Mouse (Mus musculus) megakaryocyte-erythroid progenitor cell, adult 5-6 weeks (primary cell): ENCODE data around the gene Ltk. TPM values are rescaled to one million over a fixed set of nuclear protein-coding genes. Genes with fewer than 3 reads are reported as not detected.

Source experiments
- ATAC-seq: replicated peaks from 2 replicates; pipeline ENCODE4 v1.8.0; 2016; ENCODE audit warnings: mild to moderate bottlenecking, inconsistent platforms; ENCODE audit not compliant: severe bottlenecking, poor library complexity, low FRiP score, low TSS enrichment
- total RNA-seq, 2 experiments: library from RNA; stranded (forward) in 1 of 2; stranded (reverse) in 1 of 2; fragments of 200-1000, 215-1000 nt in 1 of 2; fragments of >200 nt in 1 of 2; fragmentation: Nextera tagmentation in 1 of 2; gene quantifications; 2 replicates each; pipeline ENCODE4 v1.2.3; 2014 to 2017

Gene Ltk
- total RNA-seq, 2 experiments from 2014 or later, result not detected

DNA sequence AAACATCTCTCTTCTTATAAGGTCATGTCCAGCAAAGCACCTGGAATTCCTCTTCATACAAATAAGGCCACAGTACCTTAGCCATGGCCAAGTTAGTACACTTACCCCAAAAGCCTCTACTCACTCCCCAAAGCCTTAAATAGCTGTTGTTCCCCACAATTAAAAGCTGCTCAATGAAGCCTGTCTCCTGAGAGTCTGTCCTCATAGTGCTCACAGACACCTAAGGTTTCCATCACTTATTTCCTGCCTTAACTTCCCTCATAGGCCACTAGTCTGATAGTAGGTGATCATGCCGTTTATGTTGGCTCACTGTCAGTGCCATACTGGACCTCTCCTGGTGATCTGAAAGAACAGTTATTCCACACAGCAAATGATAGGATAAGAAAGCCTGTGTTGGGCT is 2.0 kb upstream of the Ltk start:
- ATAC-seq, result no peak

DNA sequence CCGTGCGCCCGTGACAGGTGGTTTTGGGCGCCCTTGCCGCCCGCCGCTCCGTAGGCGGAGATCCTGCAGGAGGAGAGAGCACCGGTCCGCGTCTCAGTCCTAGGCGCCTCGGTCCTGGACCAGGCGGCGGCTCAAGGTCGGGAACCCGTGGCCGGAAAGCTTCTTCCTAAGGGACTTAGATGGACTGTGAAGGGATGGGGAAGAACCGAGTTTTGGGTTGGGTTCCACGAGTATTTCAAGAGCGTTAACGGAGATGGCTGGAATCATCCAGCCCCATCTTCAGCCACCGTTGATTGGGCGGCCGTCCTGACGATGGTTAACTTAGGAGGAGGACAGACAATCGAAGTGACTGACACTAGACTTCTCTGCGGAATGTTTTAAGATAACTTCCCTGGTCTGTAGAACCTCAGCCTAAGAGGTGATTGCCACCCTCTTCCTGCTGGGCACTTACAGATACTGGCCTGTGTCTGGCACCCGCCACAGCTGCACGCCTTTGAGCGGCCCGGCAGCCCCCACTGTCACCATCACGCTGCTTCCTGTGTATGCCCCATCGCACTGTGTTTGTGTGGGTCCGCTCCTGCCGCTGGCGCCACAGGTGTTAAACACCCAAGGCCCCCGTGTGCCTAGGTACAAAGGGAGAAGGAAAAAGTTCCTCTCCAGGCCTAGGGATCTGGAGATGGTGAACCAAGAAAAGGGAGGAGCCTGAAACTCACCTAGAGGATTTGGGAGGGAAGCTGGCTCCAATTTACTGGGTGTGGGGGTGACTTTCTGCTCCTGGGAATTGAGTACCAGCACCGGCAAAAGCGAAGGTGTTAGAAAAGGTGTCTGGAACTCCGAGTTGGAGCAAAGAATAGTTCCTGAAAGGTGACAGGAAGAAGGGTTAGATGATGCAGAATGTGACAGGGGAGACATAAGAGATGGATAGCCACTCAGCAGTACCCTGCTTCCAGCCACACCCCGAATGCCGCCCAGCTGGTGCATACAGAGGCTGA is 1.1 kb downstream of the Ltk start:
- ATAC-seq, result peak; percentile 43

DNA sequence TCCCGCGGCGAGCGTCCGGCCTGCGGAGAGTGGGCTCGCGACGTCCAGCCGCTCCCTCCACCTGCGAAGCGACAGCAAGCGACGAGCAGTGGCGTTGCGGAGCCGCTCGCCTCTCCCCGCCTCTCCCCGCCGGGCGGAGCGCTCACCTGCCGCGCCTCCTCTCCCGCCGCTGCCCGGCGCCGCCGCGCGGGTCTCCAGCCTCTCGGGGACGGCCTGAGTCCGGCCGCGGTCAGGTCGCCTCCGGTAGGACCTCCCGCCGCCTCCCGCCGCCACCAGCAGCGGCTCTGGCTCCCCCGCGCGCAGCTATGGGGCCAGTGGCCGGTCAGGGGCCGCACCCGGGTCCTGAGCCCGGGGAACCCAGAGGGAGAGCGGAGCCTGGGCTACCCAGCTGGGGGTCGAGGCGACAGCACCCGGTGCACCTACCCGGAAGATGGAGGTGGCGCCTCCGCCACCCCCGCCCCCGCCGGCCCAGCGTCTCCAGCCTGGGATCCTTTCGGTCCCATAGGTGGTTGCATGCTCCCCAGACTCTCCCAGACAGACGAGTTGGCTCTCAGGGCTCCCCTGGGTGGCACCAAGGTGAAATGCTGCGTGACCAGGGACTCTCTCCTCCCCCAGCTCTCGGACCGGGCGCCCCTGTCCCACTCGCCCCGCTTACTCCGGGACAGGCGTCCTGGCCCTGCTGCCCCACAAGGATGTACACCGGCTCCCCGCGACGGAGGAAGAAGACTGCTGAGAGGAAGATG is 2.0 kb downstream of the Ltk start:
- 0 out of 2 replicates have a peak, but pooled peaks have one; percentile 33 for ATAC-seq

DNA sequence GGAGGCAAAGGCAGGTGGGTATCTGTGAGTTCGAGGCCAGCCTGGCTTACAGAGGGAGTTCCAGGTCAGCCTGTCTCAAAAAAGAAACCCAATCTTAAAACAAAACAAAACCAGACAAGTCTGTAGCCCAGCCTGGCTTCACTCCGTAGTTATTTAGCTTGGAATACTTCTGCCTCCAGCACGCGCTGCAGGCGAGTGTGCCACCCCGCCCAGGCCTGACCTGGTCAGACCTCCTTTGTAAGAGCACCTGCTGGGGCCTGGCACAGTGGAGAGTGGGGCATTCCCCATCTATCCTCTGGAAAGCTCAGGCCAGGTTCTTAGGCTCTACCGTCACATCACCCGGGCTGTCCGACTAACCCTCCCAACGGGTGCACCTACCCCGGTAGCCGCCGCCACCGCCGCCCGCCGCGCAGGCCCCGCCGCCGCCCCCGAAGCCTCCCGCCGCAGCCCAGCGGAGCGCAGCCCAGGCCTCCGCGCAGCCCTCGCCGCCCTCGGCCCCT is 2.6 kb downstream of the Ltk start:
- no peak for ATAC-seq

DNA sequence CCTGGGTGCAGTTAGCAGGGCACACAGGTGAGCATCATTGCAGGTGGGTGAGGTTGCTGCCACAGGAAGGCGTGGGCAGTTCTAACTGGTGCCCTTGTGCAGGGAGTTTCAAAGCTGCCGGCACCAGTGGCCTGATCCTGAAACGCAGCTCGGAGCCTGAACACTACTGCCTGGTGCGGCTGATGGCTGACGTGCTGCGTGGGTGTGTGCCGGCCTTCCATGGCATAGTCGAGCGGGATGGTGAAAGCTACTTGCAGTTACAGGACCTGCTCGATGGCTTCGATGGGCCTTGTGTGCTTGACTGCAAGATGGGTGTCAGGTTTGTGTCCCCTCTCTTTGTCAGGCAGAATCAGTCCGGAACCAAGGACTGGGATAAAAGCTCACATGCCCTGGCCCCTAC is 11.0 kb downstream of the Ltk start:
- ATAC-seq, result no peak

DNA sequence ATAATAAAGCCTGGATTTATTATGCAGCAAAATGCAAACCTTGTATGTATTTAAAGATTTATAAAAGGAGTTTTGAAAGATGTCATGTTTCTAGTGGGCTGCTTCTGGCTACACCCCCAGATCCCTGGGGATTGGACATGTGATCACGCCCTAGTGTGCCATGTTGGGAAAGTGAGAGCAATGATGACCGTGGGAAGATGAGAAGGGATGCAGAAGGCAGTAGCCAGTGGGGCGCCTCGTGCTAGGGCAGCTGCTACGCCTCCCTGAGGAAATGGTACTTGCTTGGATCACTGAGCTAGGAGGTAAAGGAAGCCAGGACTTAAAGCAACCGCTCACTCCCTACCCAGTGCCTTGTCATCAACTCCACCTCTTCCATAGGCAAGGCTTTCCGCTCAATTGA is 12.7 kb downstream of the Ltk start:
- no peak for ATAC-seq

- ATAC-seq, result 0 out of 2 replicates have a peak, but pooled peaks have one; percentile 38
Measured at GRCm38 (mm10) chr2:119745281-119745680, 14.9 kb downstream of the Ltk start.

- peak; percentile 58 for ATAC-seq
Measured at GRCm38 (mm10) chr2:119744163-119745111, 15.8 kb downstream of the Ltk start.

DNA sequence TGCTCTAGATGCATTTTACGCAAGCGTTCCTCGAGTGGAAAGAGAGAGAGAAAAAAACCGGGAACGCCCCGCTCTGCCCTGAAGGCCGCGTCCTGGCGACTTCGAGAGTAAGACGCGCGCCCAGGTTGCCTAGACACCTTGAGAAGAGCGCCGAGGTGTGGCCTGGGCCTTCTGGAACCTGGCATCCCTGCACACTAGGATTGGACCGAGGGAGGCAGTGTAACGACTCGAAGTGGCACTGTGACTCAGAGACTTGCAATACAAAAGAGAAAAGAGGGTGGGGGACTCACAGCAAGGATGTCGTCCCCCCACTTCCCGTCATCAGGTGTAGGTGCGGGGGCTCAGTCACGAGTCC is 16.4 kb downstream of the Ltk start:
- no peak for ATAC-seq

GRCm38 (mm10) chr2:119743176-119743807 is 16.9 kb downstream of the Ltk start:
- no peak for ATAC-seq

DNA sequence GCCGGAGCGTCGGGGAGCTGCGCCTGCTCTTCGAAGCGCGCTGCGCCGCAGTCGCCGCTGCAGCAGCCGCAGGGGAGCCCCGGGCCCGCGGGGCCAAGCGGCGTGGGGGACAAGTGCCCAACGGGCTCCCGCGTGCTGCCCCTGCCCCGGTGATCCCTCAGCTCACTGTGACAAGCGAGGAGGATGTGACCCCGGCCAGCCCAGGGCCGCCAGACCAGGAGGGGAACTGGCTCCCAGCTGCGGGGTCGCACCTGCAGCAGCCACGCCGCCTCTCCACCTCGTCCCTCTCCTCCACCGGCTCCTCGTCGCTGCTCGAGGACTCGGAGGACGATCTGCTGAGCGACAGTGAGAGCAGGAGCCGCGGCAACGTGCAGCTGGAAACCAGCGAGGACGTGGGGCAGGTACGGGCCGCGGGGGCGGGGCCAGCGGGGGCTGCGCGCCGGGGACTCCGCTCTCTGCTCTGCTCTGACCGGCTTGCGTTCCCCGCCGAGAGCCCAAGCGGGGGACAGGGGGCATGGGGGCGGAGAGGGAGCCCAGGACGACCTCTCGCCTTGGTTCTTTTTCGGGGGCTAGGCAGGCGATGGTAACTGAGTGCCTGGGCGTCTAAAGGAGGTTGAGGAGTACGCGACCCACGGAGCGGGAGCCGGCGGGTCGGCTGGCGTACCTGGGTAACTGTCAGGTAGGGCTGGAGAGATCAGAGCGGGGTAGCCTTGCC is 17.6 kb downstream of the Ltk start:
- no peak for ATAC-seq

DNA sequence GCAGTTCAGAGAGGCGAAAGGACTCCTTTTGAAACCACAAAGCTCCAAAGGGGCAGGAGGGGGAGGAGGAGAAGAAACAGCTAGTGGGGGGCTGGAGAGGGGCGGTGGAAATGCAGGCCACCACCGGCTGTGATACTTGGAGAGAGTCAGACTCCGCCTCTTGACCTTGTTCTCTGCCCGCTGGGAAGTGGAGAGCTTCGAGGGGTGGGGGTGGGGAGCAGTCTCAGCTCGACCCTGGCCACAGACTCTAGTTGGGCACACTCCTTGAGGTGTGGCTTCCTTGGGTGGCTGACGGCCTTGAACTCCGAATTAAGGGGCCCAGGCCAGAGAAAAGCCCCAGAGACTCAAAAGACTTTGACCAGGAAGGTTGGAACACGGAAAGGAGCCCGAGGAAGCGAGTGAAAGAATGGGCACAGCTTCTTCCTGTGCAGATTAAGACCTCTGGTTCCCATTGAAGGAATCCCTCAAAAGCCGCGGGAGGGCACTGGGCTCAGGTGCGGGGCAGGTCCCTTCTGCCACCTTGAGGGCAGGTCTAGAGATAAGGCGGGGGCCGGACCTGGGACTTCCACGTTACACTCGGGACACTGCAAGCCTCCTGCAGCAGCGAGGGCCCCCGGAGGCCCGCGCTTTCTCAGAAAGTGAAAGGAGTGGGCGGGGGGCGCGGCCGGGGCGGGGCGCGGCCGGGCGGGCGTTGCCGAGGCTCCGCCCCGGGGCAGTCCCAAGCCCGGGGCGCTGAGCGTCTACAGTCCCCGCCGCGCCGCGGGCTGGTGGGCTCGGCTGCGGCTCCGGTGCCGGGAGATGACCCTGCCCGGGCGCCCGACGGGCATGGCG is 18.4 kb downstream of the Ltk start, which contains the start of gene Itpka:
Gene Itpka (plus strand): TSS at position 757 of the 831 bp plus-strand sequence.
- ATAC-seq, result peak; percentile 38

DNA sequence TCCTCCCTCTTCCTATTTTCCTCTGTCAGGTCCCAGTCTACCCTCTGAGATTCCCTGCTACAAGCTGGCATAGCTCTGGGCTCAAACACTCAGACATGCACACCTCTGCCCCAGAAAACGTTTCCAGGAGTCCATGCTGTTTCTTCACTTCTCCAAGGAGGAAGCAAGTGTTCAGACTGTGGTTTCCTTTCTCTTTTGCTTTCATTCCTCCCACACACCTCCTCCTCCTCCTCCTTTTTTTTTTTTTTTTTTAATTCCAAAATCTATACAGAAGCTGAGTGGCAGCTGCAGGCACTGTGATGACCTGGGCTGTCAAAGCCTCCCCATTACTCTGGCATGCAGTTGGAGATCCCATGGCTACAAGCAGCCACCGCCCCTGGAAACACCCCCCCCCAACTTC is 19.7 kb downstream of the Ltk start:
- ATAC-seq, result no peak

GRCm38 (mm10) chr2:119737124-119737523 is 23.1 kb downstream of the Ltk start:
- ATAC-seq, result no peak

DNA sequence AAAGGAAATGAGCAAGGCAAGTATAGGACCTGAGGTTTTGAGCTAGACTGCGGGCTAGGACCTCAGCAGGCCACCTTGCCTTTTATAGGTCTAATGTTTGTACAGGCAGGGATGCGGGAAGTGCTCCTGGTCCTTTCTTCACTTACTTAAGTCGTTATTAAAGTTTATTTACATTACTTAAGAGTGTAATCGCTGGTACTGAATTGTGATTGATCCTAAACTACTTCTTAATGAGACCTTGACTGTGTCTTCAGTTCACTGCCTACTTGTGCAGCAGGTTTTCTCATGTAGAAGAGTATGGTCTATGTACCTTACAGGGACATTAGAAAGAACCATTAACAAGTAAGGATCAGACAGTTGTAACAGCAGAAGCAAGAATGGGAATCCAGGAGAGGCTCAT is 29.5 kb downstream of the Ltk start:
- no peak for ATAC-seq

DNA sequence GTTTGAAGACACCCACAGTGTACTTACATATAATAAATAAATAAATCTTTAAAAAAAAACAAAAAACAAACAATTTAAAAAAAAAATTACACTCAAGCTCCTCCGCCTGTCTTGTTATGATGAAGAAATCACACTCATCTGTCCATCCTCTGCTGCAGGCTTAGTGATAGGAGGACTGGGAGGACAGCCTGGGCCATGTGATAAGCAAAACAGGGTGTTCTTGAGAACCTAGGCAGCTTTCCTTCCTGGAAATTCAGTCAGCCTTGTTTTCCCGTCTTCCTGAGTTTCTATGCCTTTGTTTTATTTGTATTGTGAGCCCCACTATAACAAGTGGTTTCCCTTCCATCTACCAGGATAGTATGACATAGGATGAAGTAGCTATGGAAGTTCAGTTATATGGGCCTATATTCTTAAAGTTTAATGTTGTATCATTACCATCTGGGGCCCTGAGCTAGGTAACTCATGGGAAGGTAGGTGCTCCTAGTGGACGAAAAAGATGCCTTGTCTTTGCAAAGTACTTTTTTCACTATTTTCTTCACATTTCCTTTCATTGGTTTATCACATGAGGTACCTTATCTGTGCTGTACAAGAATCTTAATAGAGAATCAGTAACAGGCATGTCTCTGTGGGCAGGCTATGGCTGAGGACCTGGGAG is 32.3 kb downstream of the Ltk start:
- ATAC-seq, result no peak

- no peak for ATAC-seq
Measured at GRCm38 (mm10) chr2:119721070-119721469, 39.2 kb downstream of the Ltk start.
